Mouse (Mus musculus): ENCODE measurements at regions not wholly inside any gene's neighbourhood (a gene's known extent, or its start where the extent isn't known, plus 50 kb on each side); places are given as distances from the start of the nearest gene placed in this dataset.

GRCm38 (mm10) chr7:51339841-51340540 is 170.8 kb upstream of the Ano5 start:
- H3K4me1 ChIP-seq, result no peaks in the 10 kb centered on the region
- H3K9me3 ChIP-seq, result no peaks in the 10 kb centered on the region
- no peaks in the 10 kb centered on the region for H3K36me3 ChIP-seq (replicated peaks)
- no peak overlapping the region for H3K4me3 ChIP-seq
- no peak for DNase-seq (ENCODE audit: extremely low spot score, low spot score)
- 91% methylated on average over 7 of the region's 7 CpGs for WGBS
- H3K27ac ChIP-seq, result no peak overlapping the region
- H3K27me3 ChIP-seq (ENCODE audit: poor library complexity, severe bottlenecking), result no peaks in the 10 kb centered on the region

GRCm38 (mm10) chr7:51347521-51347920 is 163.3 kb upstream of the Ano5 start:
- WGBS, result 88% methylated on average over 3 of the region's 3 CpGs
- H3K27ac ChIP-seq, result no peak overlapping the region
- no peaks in the 10 kb centered on the region for H3K36me3 ChIP-seq (replicated peaks)

GRCm38 (mm10) chr7:51360134-51360533 is 150.7 kb upstream of the Ano5 start:
- Histone ChIP-seq H3K4me1 (no peaks in the 10 kb centered on the region), H3K4me3 (no peak overlapping the region), H3K27me3 (ENCODE audit: poor library complexity, severe bottlenecking) (no peaks in the 10 kb centered on the region), H3K36me3 (replicated peaks) (no peaks in the 10 kb centered on the region), H3K27ac (no peak overlapping the region), H3K9me3 (no peaks in the 10 kb centered on the region)
- no peak for DNase-seq (ENCODE audit: extremely low spot score, low spot score)
- WGBS, result 84% methylated on average over 3 of the region's 3 CpGs

More at GRCm38 (mm10) chr7:51347521-51347920, 163.3 kb upstream of the Ano5 start:
- H3K4me1 ChIP-seq, result no peaks in the 10 kb centered on the region
- no peaks in the 10 kb centered on the region for H3K27me3 ChIP-seq (ENCODE audit: poor library complexity, severe bottlenecking)
- H3K4me3 ChIP-seq, result no peak overlapping the region
- no peaks in the 10 kb centered on the region for H3K9me3 ChIP-seq
- no peak for DNase-seq (ENCODE audit: extremely low spot score, low spot score)

GRCm38 (mm10) chr7:51377584-51377983 is 133.2 kb upstream of the Ano5 start:
- Histone ChIP-seq H3K36me3 (replicated peaks) (no peaks in the 10 kb centered on the region), H3K4me3 (no peak overlapping the region), H3K27me3 (ENCODE audit: poor library complexity, severe bottlenecking) (no peaks in the 10 kb centered on the region), H3K9me3 (no peaks in the 10 kb centered on the region), H3K4me1 (no peaks in the 10 kb centered on the region), H3K27ac (no peak overlapping the region)
- WGBS, result 79% methylated on average over 1 of the region's 1 CpGs
- no peak for DNase-seq (ENCODE audit: extremely low spot score, low spot score)
